Mouse (Mus musculus): ENCODE measurements at regions not wholly inside any gene's neighbourhood (a gene's known extent, or its start where the extent isn't known, plus 50 kb on each side); places are given as distances from the start of the nearest gene placed in this dataset.

- no peak overlapping the region for H3K27ac ChIP-seq
- H3K27me3 ChIP-seq: no peaks in the 10 kb centered on the region
- no peaks in the 10 kb centered on the region for H3K36me3 ChIP-seq
- H3K4me3 ChIP-seq: no peak overlapping the region
- no peaks in the 10 kb centered on the region for H3K9me3 ChIP-seq
- 87% methylated on average over 7 of the region's 7 CpGs for WGBS
- H3K4me1 ChIP-seq: no peaks in the 10 kb centered on the region
- no peak overlapping the region for H3K4me2 ChIP-seq (replicated peaks)
- H3K9ac ChIP-seq: no peak overlapping the region
- ATAC-seq (ENCODE audit: low FRiP score, low read depth): no peak
Observed at GRCm38 (mm10) chr15:62461398-62462051, 1383.5 kb downstream of the Gsdmc2 start.

GRCm38 (mm10) chr15:62460724-62461123, 1384.3 kb downstream of the Gsdmc2 start:
- H3K9me3 ChIP-seq: no peaks in the 10 kb centered on the region
- H3K4me2 ChIP-seq (replicated peaks): no peak overlapping the region
- no peak overlapping the region for H3K27ac ChIP-seq
- no peak for ATAC-seq (ENCODE audit: low FRiP score, low read depth)
- no peaks in the 10 kb centered on the region for H3K36me3 ChIP-seq
- H3K27me3 ChIP-seq: no peaks in the 10 kb centered on the region
- no peak overlapping the region for H3K9ac ChIP-seq
- H3K4me3 ChIP-seq: no peak overlapping the region
- 82% methylated on average over 2 of the region's 2 CpGs for WGBS
- no peaks in the 10 kb centered on the region for H3K4me1 ChIP-seq

GRCm38 (mm10) chr15:62460026-62460607, 1384.9 kb downstream of the Gsdmc2 start:
- no peak overlapping the region for H3K4me2 ChIP-seq (replicated peaks)
- H3K36me3 ChIP-seq: no peaks in the 10 kb centered on the region
- no peaks in the 10 kb centered on the region for H3K9me3 ChIP-seq
- no peaks in the 10 kb centered on the region for H3K27me3 ChIP-seq
- H3K4me1 ChIP-seq: no peaks in the 10 kb centered on the region
- H3K9ac ChIP-seq: no peak overlapping the region
- WGBS: 66% methylated on average over 6 of the region's 6 CpGs
- ATAC-seq (ENCODE audit: low FRiP score, low read depth): no peak
- H3K27ac ChIP-seq: no peak overlapping the region
- no peak overlapping the region for H3K4me3 ChIP-seq

GRCm38 (mm10) chr15:62457990-62458389, 1387.0 kb downstream of the Gsdmc2 start:
- H3K4me1 ChIP-seq: no peaks in the 10 kb centered on the region
- no peaks in the 10 kb centered on the region for H3K36me3 ChIP-seq
- no peak overlapping the region for H3K27ac ChIP-seq
- H3K4me2 ChIP-seq (replicated peaks): no peak overlapping the region
- no peaks in the 10 kb centered on the region for H3K9me3 ChIP-seq
- ATAC-seq (ENCODE audit: low FRiP score, low read depth): no peak
- no peaks in the 10 kb centered on the region for H3K27me3 ChIP-seq
- WGBS: 11% methylated on average over 2 of the region's 2 CpGs
- H3K9ac ChIP-seq: no peak overlapping the region
- no peak overlapping the region for H3K4me3 ChIP-seq

GRCm38 (mm10) chr15:62457051-62457664, 1387.8 kb downstream of the Gsdmc2 start:
- no peak for ATAC-seq (ENCODE audit: low FRiP score, low read depth)
- Histone ChIP-seq H3K4me2 (replicated peaks) (no peak overlapping the region), H3K27me3 (no peaks in the 10 kb centered on the region), H3K9ac (no peak overlapping the region), H3K9me3 (no peaks in the 10 kb centered on the region), H3K36me3 (no peaks in the 10 kb centered on the region), H3K4me3 (no peak overlapping the region), H3K4me1 (no peaks in the 10 kb centered on the region), H3K27ac (no peak overlapping the region)
- WGBS: 77% methylated on average over 4 of the region's 4 CpGs

GRCm38 (mm10) chr15:62456020-62456419, 1389.0 kb downstream of the Gsdmc2 start:
- Histone ChIP-seq H3K9ac (no peak overlapping the region), H3K27me3 (no peaks in the 10 kb centered on the region), H3K4me3 (no peak overlapping the region), H3K36me3 (no peaks in the 10 kb centered on the region), H3K4me2 (replicated peaks) (no peak overlapping the region), H3K27ac (no peak overlapping the region), H3K4me1 (no peaks in the 10 kb centered on the region), H3K9me3 (no peaks in the 10 kb centered on the region)
- 61% methylated on average over 1 of the region's 1 CpGs for WGBS
- no peak for ATAC-seq (ENCODE audit: low FRiP score, low read depth)

GRCm38 (mm10) chr15:62448116-62448515, 1396.9 kb downstream of the Gsdmc2 start:
- no peak overlapping the region for H3K4me2 ChIP-seq (replicated peaks)
- H3K9ac ChIP-seq: no peak overlapping the region
- no peak overlapping the region for H3K27ac ChIP-seq
- H3K4me3 ChIP-seq: no peak overlapping the region
- no peaks in the 10 kb centered on the region for H3K9me3 ChIP-seq
- H3K4me1 ChIP-seq: no peaks in the 10 kb centered on the region
- H3K36me3 ChIP-seq: no peaks in the 10 kb centered on the region
- 83% methylated on average over 3 of the region's 3 CpGs for WGBS
- no peaks in the 10 kb centered on the region for H3K27me3 ChIP-seq
- no peak for ATAC-seq (ENCODE audit: low FRiP score, low read depth)

- ATAC-seq (ENCODE audit: low FRiP score, low read depth): no peak
- Histone ChIP-seq H3K36me3 (no peaks in the 10 kb centered on the region), H3K9me3 (no peaks in the 10 kb centered on the region), H3K4me1 (no peaks in the 10 kb centered on the region), H3K4me3 (no peak overlapping the region), H3K27ac (no peak overlapping the region), H3K9ac (no peak overlapping the region), H3K4me2 (replicated peaks) (no peak overlapping the region), H3K27me3 (no peaks in the 10 kb centered on the region)
- 65% methylated on average over 5 of the region's 5 CpGs for WGBS
Observed at GRCm38 (mm10) chr15:62439211-62439610, 1405.8 kb downstream of the Gsdmc2 start.

- Histone ChIP-seq H3K36me3 (no peaks in the 10 kb centered on the region), H3K4me1 (no peaks in the 10 kb centered on the region), H3K9ac (no peak overlapping the region), H3K27ac (no peak overlapping the region), H3K4me2 (replicated peaks) (no peak overlapping the region), H3K27me3 (no peaks in the 10 kb centered on the region), H3K4me3 (no peak overlapping the region), H3K9me3 (no peaks in the 10 kb centered on the region)
- ATAC-seq (ENCODE audit: low FRiP score, low read depth): no peak
- WGBS: 83% methylated on average over 5 of the region's 5 CpGs
Observed at GRCm38 (mm10) chr15:62436631-62437030, 1408.3 kb downstream of the Gsdmc2 start.

- Histone ChIP-seq H3K4me2 (replicated peaks) (no peak overlapping the region), H3K4me1 (no peaks in the 10 kb centered on the region), H3K27me3 (no peaks in the 10 kb centered on the region), H3K27ac (no peak overlapping the region), H3K4me3 (no peak overlapping the region), H3K9ac (no peak overlapping the region), H3K36me3 (no peaks in the 10 kb centered on the region), H3K9me3 (no peaks in the 10 kb centered on the region)
- 89% methylated on average over 4 of the region's 4 CpGs for WGBS
- ATAC-seq (ENCODE audit: low FRiP score, low read depth): no peak
Observed at GRCm38 (mm10) chr15:62435141-62435680, 1409.8 kb downstream of the Gsdmc2 start.

- Histone ChIP-seq H3K27ac (no peak overlapping the region), H3K9ac (no peak overlapping the region), H3K36me3 (no peaks in the 10 kb centered on the region), H3K4me2 (replicated peaks) (no peak overlapping the region), H3K4me1 (no peaks in the 10 kb centered on the region), H3K27me3 (no peaks in the 10 kb centered on the region), H3K4me3 (no peak overlapping the region), H3K9me3 (no peaks in the 10 kb centered on the region)
- ATAC-seq (ENCODE audit: low FRiP score, low read depth): no peak
- 98% methylated on average over 1 of the region's 1 CpGs for WGBS
Observed at GRCm38 (mm10) chr15:62432742-62433245, 1412.2 kb downstream of the Gsdmc2 start.

GRCm38 (mm10) chr15:62431150-62431678, 1413.8 kb downstream of the Gsdmc2 start:
- ATAC-seq (ENCODE audit: low FRiP score, low read depth): no peak

More at GRCm38 (mm10) chr15:62431150-62431678, 1413.8 kb downstream of the Gsdmc2 start:
- Histone ChIP-seq H3K9me3 (no peaks in the 10 kb centered on the region), H3K36me3 (no peaks in the 10 kb centered on the region), H3K27ac (no peak overlapping the region), H3K4me3 (no peak overlapping the region), H3K27me3 (no peaks in the 10 kb centered on the region), H3K9ac (no peak overlapping the region), H3K4me1 (no peaks in the 10 kb centered on the region), H3K4me2 (replicated peaks) (no peak overlapping the region)
- 67% methylated on average over 1 of the region's 1 CpGs for WGBS

Data from limb, embryonic 13.5 days (tissue).